Mouse (Mus musculus) heart, adult 8-10 months (tissue): ENCODE measurements around the gene Kin. TPM values are rescaled to one million over a fixed set of nuclear protein-coding genes. Genes with fewer than 3 reads are reported as not detected.

Experiments
- DNase-seq: peaks from one replicate; pipeline ENCODE4 v3.0.0; 2022; ENCODE audit warnings: low spot score
- total RNA-seq, 4 experiments: library from RNA; stranded (reverse); gene quantifications; 2 replicates each; pipeline ENCODE4 v1.2.4; 2022

Kin gene
- 10 to 100 TPM in 1 of 4 experiments, 1 to 10 TPM in 3; 6.5 to 10.3 (median 8.3) TPM for total RNA-seq

DNA sequence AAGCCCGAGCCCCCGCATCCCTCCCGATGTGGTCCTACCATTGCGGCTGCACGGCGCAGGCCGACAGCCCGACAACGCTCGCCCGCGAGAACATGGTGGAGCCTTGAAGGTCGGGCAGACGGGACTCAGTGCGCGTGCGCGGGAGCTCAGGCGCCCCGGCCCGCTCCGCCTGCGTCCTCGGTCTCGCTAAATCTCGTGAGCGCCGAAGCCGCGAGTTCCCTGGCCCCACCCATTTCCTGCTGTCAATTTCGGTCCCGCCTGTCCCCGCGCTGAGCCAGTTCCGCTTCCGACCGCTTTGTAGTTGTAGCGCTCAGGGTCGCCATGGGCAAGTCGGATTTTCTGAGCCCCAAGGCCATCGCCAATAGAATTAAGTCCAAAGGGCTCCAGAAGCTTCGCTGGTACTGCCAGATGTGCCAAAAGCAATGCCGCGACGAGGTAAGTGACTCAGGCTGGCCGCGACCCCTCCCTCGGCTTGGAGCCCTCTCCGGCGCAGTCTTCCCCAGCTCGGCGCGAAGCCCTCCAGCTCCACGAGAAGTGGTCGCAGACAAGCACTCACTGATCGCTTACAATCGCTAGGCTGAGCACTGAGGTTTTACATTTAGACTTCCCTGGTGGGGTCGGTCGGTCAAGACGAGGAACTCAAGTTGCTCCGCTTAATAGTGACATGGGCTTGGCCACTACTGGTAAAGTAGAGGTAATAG, at the start of gene Kin, which contains the start of gene Atp5c1:
Gene Kin (plus strand): TSS at position 284 of the 701 bp plus-strand sequence.
Gene Atp5c1 (minus strand): TSS at position 201 of the 701 bp plus-strand sequence.
- DNase-seq, result peak; percentile 97

DNA sequence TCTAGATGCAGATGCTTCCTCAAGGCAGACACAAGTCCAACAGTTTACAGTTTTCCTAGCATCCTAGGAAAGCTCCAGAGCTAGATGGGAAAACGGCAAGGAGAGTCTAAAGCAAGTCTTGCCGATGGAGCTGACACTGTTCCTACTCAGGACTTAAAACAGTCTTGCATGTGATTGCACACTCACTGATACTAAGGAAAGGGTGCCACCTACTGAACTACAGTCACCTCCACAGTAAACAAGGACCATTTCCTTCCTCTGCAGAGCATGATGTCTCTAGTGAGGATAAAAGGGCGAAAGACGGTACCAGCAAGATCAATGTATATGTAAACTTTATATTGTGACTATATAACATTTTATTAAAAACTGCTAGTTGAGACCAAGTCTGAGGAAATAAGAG, 46.7 kb upstream of the Kin start:
- no peak for DNase-seq

DNA sequence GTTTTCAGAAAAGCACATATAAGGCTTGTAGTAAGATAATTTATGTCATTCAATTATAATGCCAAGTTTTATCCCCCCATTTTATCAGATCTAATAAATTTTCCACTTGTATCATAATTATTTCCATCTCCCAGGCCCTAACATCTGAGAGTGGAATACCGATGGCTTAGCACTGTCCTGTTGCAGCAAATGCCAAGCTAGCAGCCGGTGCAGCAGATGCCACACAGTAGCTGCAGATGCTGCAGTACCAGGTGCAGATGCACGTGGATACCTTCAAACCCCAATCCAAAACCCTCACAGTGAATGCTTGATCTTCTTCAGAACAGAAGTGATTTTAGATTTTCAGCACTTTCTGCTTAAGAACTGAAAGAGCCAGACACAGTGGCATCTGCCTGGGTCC, 45.4 kb upstream of the Kin start:
- no peak for DNase-seq

DNA sequence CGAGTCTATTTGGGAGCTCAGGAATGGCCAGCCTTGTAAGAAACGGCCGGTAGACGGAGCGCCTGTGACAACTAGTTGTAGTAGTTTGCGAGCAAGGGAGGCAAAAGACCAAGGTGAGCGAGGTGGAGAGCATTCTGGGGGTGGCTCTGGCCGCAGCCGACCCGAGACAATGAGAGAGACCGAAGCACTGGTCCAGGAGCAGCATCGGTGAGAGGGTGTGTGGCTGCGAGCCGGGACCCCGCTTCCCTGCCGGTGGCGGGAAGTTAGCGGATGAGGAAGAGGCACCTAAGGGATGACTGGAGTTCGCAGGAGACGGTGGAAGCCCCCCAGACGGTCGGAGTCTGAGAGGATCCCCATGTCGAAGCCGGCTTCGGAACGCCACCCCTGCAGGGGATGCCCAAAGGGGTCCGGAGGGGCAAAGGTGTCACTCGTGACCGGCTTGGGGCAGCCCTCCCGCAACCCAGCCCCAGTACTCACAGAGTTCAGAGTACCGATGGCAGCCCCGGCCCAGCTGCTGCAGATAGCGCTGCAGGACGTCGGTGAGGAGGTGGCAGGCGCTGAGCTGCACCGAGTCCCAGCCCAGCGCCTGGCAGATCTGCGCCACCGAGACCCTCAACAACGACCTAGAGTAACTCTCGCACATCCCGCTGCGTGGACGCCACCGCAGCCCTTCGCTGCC, 32.5 kb upstream of the Kin start:
- DNase-seq, result peak; percentile 10

DNA sequence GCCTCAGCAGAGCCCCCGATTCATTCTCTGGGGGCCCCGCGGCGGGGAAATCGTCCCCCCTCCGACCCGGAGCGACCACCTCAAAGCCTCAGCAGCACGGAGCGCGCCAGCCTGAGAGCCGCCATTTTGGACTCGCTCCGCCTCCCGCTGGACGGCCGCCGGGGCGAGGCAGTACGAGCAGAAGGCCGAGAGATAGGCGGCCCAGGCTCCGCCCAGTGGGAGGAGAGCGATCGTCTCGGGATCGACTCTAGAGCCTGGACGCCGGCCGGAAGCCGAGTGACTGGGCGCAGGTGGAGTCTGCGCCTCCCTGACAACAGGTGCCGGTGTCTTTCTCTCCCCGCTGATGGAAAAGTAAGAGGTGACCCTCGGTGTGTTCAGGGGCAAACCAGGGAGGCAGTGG, 31.9 kb upstream of the Kin start, which contains the start of gene Taf3:
Gene Taf3 (minus strand): TSS at position 136 of the 400 bp plus-strand sequence.
- peak; percentile 92 for DNase-seq

DNA sequence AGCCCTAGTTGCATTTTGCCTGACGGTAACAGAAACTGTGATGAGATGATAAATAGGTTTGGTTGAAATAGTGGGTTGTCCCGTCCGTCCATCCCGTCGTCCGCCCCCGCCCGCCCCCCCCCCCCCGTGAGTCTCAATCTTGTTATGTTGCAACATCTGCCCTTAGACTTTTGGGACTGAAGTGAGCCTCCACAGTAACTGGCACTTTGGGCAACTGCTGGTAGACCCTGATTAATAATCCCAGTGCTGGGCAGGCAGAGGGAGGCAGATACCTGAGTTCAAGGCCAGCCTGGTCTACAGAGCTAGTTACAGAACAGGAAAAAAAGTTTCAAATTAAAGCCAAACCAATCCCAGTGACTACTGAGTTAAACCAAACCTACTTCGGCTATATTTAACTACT, 30.9 kb upstream of the Kin start:
- no peak for DNase-seq

DNA sequence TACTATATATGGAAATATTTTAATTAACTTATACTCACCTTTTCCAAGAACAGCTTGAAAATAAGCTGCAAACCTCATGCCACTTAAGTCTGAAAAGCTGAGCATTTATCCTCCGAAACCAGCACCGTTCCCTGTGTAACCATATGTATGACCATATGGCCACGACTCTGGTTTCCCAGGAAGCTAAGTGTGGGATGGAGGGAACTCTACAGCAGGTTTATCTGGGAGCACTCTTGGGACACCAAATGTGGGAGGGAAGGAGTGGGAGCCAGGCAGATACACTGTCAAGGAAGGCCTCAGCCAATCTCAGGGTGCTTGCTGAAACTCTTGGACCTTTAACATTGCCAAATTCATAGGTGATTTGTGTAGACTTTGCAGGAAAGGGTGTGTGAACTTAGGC, 29.5 kb upstream of the Kin start:
- no peak for DNase-seq

DNA sequence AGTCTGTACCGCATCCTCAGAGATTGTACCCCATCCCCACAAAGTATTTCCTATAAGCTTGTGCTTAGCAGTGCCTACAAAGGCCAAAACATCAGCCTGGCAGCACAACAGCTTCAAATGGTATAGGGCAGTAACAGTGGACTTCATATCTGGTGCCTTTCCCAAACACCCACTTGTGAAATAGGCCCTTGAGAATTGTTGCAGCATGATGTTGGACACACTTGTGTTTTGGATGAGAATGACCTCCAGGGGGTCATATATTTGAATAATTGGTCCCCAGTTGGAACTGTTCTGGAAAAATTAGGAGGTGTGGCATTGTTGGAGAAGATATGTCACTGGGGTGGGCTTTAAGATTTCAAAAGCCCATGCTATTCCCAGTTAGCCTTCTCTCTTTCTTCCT, 28.4 kb upstream of the Kin start:
- DNase-seq, result no peak

DNA sequence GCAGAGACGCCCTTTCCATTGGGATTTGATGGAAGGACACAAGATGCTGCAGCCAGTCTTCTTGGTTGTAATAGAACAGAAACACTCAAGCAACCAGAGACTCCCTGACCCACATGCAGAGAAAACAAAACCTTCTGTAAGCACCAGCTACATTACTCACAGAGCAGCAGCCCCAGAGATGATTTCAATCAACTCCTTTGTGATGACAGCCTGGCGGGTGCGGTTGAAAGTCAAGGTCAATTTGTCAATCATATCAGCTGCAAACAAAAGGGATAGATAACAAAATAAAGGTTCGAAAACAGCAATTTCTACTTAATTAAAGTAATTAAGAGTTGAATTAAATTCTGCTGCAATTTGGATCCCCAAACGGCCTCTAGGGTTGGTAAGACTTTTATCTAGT, 21.6 kb upstream of the Kin start:
- DNase-seq, result no peak

DNA sequence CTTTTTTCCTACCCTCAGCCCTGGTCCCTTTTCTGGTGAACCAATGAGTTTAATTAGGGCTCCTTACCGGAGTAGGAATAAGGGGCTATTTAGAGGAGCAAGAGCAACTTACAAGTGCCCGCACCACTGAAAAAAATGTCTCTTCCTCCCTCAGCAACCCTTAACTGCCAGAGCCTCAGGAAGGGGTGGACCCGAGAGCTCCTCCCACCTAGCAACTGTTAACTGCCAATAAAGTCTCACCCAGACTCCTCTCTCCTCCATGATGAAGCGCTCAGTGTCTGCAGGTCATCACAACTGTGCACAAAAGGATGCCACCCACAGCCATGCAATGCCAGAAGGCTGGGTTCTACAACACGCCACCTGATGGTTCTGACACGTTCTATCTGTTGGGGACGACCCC, 8.6 kb upstream of the Kin start:
- no peak for DNase-seq

DNA sequence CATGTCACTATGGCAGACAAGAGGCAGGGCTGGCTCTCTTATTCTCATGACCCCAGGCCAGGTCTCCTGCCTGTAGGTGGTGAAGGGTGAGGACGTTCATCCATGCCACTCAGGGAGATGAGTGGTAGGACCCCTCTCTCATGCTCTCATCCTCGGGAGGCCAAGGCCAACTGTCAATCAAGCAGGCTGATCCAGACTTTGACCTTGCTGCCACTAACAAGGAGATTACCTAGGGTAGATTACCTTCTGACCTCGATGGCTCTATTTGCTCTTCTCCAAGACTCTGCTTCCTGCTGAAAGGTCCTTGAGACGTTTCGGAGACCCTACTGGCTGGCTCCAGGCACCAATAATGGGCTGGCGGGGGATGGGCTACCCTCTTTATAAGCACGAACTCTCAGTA, 5.9 kb upstream of the Kin start:
- DNase-seq, result no peak

DNA sequence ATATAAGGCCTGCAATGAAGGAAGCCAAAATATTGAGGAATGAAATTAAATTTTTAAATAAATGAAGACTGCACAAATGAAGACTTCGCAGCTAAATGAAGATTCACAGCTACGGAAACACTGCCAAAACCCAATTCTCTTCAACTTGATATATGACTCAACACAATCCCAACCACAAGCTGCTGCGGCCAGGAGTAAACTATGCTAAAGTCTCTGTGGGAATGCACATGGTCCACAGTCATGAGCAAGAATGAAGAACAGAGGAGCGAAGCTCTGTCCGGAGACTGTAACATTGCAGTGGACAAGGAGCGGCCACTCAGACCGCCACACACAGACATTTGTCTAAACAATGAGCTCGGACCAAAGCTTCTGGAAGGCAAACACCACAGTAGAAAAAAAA, 3.7 kb upstream of the Kin start:
- no peak for DNase-seq

DNA sequence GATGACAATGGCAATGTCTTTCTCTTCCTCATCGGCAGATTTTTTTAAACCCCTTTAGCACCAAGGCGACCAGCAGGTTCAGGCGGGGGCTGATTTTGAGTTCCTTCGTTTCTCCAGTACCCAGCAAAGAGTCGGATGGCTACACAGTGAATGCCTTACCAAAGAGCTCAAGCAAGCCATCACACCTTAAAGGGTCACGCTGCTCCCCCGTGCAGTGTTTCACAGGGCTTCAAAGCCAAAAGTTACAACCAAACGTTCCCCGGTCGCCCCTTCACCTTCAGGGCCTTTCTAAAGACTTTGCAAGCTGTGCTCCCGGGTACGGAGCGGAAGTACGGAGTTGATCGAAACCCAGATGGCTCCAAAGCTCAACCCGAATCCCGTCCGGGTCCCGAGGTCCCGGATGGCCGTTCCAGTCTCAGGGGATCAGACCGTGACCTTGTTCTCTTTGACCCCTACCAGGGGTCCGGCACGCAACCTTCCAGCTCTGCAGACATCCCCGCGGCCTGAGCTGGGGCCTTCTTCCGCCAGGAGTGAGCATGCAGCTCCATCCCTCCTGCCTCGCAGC, 566 bp upstream of the Kin start:
- no peak for DNase-seq

DNA sequence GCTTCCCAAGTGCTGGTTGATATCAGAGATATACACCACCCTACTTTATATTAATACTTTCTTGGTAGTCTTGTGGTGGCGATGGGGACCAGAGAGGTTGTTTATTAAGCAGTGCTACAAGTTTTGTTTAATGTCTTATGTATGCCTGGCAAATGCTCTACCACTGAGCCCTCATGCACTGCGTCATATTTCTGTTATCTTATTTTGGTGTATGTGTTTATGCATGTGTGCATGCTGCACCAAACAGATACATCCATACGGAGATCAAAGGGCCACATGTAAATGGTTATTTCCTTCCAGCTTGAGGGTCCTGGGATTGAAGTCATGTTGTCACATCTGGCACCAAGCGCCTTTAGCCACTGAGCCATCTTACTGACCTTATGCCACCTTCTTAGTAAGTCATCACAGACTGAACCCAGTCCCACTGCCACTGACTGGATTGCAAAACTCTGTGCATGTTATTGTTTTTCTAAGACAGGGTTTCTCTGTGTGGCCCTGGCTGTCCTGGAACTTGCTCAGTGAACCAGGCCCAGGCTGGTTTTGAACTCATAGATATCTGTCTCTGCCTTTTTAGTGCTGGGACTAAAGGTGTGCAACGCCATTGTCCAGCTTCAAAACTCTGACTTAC, 1.2 kb downstream of the Kin start:
- DNase-seq, result no peak

DNA sequence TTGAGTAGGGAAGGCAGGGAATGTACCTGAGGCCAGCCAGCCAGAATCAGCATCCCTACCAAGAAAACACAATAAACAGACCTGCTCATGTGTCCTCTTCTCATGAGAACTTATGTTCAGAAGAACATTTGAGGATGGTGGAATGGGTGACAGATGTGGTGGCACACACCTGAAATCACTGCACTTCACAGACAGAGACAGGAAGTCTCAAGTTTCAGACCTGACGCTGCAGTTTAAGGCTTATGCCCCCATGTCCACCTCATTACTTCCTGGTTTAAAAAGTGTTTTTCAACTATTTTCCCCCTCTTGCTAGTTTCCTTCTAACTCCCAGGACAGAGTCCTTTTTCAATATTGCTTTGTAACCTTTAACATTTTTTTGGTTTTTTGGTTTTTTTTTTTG, 2.3 kb downstream of the Kin start:
- DNase-seq, result no peak

DNA sequence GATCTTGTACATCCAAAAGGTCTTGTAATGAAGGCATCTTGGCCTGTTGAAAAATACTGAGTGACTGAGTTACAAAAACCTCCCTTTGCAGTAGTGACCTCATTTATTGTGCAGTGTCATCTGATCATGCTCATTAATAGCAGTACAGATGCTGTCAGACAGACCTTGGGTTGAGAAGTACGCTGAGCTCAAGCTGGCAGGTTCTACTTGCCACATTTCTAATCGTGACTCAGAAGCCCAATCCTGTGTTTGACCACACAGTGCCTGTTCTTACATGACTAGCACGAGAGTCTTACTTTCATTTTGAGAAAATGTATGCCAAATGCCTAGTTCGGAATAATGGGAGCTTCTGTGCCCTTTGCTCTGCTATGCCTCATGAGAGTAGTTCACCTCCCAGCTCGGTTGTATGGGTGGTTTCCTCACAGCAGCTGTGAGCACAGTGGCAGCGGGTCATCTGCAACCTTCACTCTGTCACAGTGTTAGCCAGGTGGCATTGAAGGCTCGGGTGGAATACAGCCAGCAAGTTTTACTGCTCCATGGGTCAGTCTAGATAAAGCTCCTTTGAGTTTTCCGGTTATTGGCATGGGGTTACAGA, 7.0 kb downstream of the Kin start:
- no peak for DNase-seq

DNA sequence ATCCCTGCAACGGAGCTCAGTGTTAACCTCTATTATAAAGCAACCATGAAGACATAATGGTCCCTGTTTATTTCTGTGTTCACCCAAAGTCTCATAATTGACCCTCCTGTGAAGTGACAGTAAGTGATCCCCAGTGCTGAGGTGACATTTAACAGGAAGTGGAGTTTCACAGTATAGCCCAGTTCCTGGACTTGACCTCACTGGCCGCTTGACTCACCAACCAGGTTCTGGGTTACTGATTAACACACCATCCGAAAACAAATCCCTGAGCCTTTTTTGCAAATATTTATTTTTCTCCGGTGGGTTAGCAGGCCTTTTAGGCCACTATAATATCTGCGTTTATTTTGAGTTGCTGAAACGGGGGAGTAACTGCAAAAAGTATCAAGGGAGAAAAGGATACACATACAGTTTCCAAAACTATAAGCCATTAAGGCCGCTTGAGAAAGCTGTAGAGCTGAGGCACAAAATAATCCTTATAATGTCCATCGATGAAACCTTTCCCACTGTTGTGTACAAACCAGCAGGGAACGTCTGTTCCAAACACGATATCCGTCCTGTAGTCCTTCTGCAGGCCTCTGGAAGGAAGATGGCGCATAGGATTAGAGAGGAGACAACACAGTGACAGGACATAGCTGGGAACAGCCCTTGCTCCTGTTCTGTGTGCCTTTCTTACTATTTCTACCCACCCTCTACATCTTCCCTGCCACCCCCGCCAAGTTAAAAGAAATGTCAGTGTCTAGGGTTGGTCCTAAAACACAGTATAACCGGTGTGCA, 14.1 kb downstream of the Kin start:
- no peak for DNase-seq

DNA sequence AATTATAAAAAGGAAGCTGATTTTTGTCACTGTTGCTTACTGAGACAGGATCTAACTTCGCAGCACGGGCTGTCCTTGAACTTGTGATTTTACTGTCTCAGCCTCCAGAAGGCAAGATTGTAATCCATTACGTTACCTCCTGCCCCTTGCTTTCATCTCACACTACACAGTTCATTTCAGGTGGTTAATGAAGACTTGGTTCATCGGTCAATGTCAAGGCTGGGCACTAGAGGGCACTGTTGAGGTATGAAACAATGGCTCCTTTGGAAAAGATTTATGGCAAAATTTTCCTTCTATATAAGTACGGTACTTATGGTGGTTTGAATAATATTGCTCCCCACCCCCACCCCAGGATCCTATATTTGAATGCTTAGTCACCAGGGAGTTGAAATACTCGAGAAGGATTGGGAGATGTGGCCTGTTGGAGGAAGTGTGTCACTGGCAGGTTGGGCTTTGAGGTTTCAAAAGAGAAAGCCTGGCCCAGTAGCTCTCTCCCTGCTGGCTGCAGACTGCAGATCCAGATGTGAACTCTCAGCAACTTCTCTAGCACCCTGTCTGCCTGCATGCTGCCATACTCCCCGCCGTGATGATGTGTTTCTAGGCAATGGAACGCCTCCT, 18.3 kb downstream of the Kin start:
- no peak for DNase-seq

DNA sequence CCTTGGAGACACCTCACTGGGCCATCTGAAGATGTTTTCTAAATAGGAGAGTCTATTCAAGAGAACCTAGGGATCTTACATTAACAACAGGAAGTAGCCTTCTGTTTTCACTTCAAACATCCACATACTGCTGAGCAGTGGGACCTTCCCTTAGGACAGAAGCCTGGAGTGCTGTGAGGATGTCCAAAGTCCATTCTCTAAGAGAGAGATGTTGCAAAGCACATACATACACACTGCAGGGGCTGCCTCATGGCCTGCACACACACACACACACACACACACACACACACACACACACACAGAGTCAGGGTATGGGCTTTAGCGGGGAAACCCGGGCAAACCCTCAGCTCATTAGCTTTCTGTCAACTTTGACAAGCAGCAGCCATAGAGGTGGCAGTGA, 20.1 kb downstream of the Kin start:
- DNase-seq, result no peak

DNA sequence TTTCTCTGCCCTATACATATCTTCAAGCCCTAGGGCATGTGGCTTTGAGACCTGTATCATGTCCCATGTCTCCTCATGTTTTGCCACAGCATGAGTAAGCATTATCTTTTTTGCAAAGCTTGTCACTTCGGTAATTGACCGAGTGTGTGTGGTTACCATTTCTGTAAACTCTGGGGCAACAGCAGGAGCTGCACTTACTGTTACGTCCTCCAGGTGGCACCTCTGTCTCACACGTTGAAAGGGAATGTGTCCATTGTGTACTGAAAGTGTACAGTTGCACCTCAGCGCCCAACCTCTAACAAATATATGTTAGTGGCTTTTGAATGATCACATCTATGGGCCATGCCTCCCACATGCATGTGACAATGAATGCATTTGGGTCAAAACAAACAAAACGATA, 20.8 kb downstream of the Kin start:
- DNase-seq, result no peak
